Mouse (Mus musculus) limb, embryonic 14.5 days (tissue): ENCODE measurements around the gene Cd9. TPM values are rescaled to one million over a fixed set of nuclear protein-coding genes. Genes with fewer than 3 reads are reported as not detected.

ENCODE experiments used
- ATAC-seq: fragments of 200-750 bp; cut with Nextera tagmentation; 2 replicates; pipeline ENCODE4 v1.8.0; 2017; ENCODE audit warnings: low read depth, moderate number of reproducible peaks, moderate TSS enrichment; ENCODE audit not compliant: low FRiP score
- DNase-seq: peaks from one replicate; pipeline ENCODE4 v3.0.0-alpha.2; 2015; ENCODE audit warnings: low spot score
- H3K27ac ChIP-seq: fragments of 300-500 bp; sonication (generic); replicated peaks from 2 replicates; pipeline ENCODE4 v1.5.1; 2014; ENCODE audit warnings: low read depth, mild to moderate bottlenecking, low read length, moderate library complexity, mixed read lengths
- H3K27me3 ChIP-seq: fragments of 300-500 bp; sonication (generic); 2 replicates; pipeline ENCODE4 v1.6.1; 2014; ENCODE audit warnings: low read length, mixed read lengths; ENCODE audit not compliant: control insufficient read depth, insufficient read depth
- H3K36me3 ChIP-seq: fragments of 300-500 bp; sonication (generic); 2 replicates; pipeline ENCODE4 v1.6.1; 2014; ENCODE audit warnings: mild to moderate bottlenecking, low read length, moderate library complexity, mixed read lengths; ENCODE audit not compliant: control insufficient read depth, insufficient read depth
- H3K4me1 ChIP-seq: fragments of 300-500 bp; sonication (generic); 2 replicates; pipeline ENCODE4 v1.6.1; 2014; ENCODE audit warnings: antibody characterized with exemption, low read length, mixed read lengths; ENCODE audit not compliant: control insufficient read depth, insufficient read depth
- H3K4me2 ChIP-seq: fragments of 300-500 bp; sonication (generic); replicated peaks from 2 replicates; pipeline ENCODE4 v1.6.1; 2014; ENCODE audit warnings: low read depth, mild to moderate bottlenecking, low read length, moderate library complexity; ENCODE audit not compliant: severe bottlenecking
- H3K4me3 ChIP-seq: fragments of 300-500 bp; sonication (generic); replicated peaks from 2 replicates; pipeline ENCODE4 v1.5.1; 2014; ENCODE audit warnings: low read length
- H3K9ac ChIP-seq: fragments of 300-500 bp; sonication (generic); 2 replicates; pipeline ENCODE4 v1.6.1; 2014; ENCODE audit warnings: mild to moderate bottlenecking, low read depth, low read length, moderate library complexity; ENCODE audit not compliant: severe bottlenecking
- H3K9me3 ChIP-seq: fragments of 300-500 bp; sonication (generic); 2 replicates; pipeline ENCODE4 v1.6.1; 2016; ENCODE audit warnings: low read length; ENCODE audit not compliant: control insufficient read depth
- POLR2A ChIP-seq: fragments of 200-500 bp; IDR thresholded peaks from 2 replicates; pipeline ENCODE4 v1.8.0; 2012; ENCODE audit warnings: inconsistent platforms, mild to moderate bottlenecking, moderate library complexity, borderline replicate concordance; ENCODE audit not compliant: insufficient read depth, insufficient read length; ENCODE audit errors: extremely low read depth
- WGBS: fragments of 180-500 bp; shearing (Covaris S2); extraction: QIAGEN DNeasy Blood & Tissue Kit; methylation state at CpG from one replicate; pipeline ENCODE4 v1.1.7; 2014; 5-methylcytosine and 5-hydroxymethylcytosine counted together
- polyA plus RNA-seq, 2 experiments: library from polyadenylated mRNA; depleted of rRNA in 1 of 2; stranded (reverse) in 1 of 2; unstranded in 1 of 2; fragments of >200 nt; fragmentation: Nextera tagmentation in 1 of 2; extraction: Ambion mirVana in 1 of 2; gene quantifications; 2 replicates each; pipeline versions ENCODE4 v1.2.1 to v1.2.3; 2012 to 2014

Gene Cd9
- polyA plus RNA-seq (2012; rRNA removed) (215 and 273 TPM in 2 replicates), polyA plus RNA-seq (2014; fragmentation: Nextera tagmentation; extraction: Ambion mirVana) (318 and 323 TPM in 2 replicates)

DNA sequence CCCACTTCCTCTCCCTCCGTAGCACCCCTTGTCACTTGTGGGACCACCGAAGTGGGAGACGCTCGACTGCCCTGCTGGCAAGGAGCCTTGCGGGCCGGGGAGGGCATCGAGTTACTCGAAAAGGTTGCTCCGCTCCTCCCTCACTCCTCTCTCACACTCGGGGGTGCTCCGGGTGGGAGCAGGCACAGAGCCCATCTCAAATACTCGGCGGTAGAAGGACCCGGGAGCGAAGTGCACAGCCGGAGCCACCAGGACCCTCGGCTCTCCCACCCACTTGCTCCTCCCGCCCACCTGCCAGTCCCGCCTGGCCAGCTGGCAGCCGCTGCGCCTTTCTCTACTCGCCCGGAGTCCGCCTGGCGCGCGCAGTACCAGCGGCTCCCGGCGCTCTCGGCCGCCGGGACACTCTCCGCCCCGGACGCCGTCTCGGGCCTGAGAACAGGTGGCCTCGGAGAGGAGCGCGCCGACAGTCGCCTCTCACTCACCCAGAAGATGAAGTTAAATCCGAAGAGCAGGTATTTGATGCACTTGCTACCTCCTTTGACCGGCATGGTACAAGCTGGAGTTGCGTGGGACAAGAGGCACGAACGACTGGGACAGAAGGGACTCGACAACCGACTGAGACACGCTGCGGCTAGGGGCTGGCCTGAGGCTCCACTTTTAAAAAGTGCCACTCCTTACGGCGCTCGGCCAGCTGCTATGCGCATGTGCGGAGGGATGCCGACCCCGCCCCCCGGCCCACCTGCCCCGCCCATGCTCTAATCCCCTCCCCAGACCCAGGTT is at the start of gene Cd9:
TSS of gene Cd9 (minus strand) at position 700 of the 780 bp plus-strand sequence.
- Histone ChIP-seq H3K4me2 (peak within 1 kb of the TSS; percentile 75), H3K27me3 (no peaks in the 10 kb centered on the region), H3K9me3 (no peaks in the 10 kb centered on the region), H3K9ac (peak within 1 kb of the TSS; percentile 75), H3K4me3 (peak within 1 kb of the TSS; percentile 83), H3K36me3 (no peaks in the 10 kb centered on the region), H3K4me1 (peaks cover 49% of the 10 kb centered on the region), H3K27ac (peak within 1 kb of the TSS; percentile 84)
- WGBS = under 1% methylated on average over 56 of the region's 61 CpGs
- peak; percentile 88 for ATAC-seq
- DNase-seq = peak; percentile 87
- TF ChIP-seq POLR2A = peak; percentile 29; the same call in 1 of the 2 replicates

GRCm38 (mm10) chr6:125541296-125541695 is 46.7 kb upstream of the Cd9 start:
- no peaks in the 10 kb centered on the region for H3K36me3 ChIP-seq
- H3K4me1 ChIP-seq = peaks cover 4% of the 10 kb centered on the region; the same call in 1 of the 2 replicates
- no peak for DNase-seq
- H3K27ac ChIP-seq = no peak overlapping the region
- no peak for TF ChIP-seq POLR2A
- no peaks in the 10 kb centered on the region for H3K27me3 ChIP-seq
- H3K9ac ChIP-seq = no peak overlapping the region
- 81% methylated on average over 6 of the region's 6 CpGs for WGBS
- no peak overlapping the region for H3K4me2 ChIP-seq
- ATAC-seq = no peak
- no peaks in the 10 kb centered on the region for H3K9me3 ChIP-seq
- no peak overlapping the region for H3K4me3 ChIP-seq

DNA sequence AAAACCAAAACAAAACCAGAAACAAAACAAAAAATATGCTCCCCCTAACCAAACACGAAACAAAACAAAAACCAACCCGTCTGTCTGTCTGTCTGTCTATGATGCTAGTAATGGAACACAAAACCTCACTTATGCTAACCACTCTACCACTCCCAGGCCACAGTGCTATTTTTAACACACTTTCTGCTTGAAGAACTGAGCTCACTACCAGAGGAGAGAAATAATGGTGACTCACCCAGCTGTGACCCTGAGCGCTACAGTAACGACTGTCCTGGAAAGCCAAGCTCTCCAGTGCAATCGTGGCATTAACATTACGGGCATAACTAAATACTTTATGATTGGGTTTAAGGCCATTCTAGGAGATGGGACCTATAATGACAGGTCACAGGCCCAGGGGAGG is 46.2 kb upstream of the Cd9 start:
- Histone ChIP-seq H3K4me1 (peaks cover 4% of the 10 kb centered on the region; the same call in 1 of the 2 replicates), H3K9ac (no peak overlapping the region), H3K9me3 (no peaks in the 10 kb centered on the region), H3K4me2 (no peak overlapping the region), H3K4me3 (no peak overlapping the region), H3K36me3 (no peaks in the 10 kb centered on the region), H3K27ac (no peak overlapping the region), H3K27me3 (no peaks in the 10 kb centered on the region)
- TF ChIP-seq POLR2A = no peak
- no peak for DNase-seq
- no peak for ATAC-seq
- 90% methylated on average over 6 of the region's 6 CpGs for WGBS

GRCm38 (mm10) chr6:125540199-125540598 is 45.6 kb upstream of the Cd9 start:
- no peak for DNase-seq
- 82% methylated on average over 10 of the region's 10 CpGs for WGBS
- H3K4me2 ChIP-seq = no peak overlapping the region
- no peaks in the 10 kb centered on the region for H3K27me3 ChIP-seq
- no peak overlapping the region for H3K9ac ChIP-seq
- peaks cover 4% of the 10 kb centered on the region; the same call in 1 of the 2 replicates for H3K4me1 ChIP-seq
- TF ChIP-seq POLR2A = no peak
- ATAC-seq = no peak
- no peaks in the 10 kb centered on the region for H3K9me3 ChIP-seq
- H3K36me3 ChIP-seq = no peaks in the 10 kb centered on the region
- H3K4me3 ChIP-seq = no peak overlapping the region
- no peak overlapping the region for H3K27ac ChIP-seq

GRCm38 (mm10) chr6:125539423-125539822 is 44.8 kb upstream of the Cd9 start:
- ATAC-seq = no peak
- no peak for DNase-seq
- H3K4me1 ChIP-seq = peaks cover 4% of the 10 kb centered on the region; the same call in 1 of the 2 replicates
- WGBS = 43% methylated on average over 8 of the region's 8 CpGs
- H3K4me2 ChIP-seq = no peak overlapping the region
- H3K9ac ChIP-seq = no peak overlapping the region
- no peaks in the 10 kb centered on the region for H3K9me3 ChIP-seq
- no peaks in the 10 kb centered on the region for H3K27me3 ChIP-seq
- no peak for TF ChIP-seq POLR2A
- H3K4me3 ChIP-seq = no peak overlapping the region
- H3K36me3 ChIP-seq = no peaks in the 10 kb centered on the region
- no peak overlapping the region for H3K27ac ChIP-seq
